Mouse (Mus musculus) kidney, postnatal 10 days (tissue): ENCODE data around the gene Trim2.
A peak's percentile ranks its signal among the peaks of the same experiment; 100 is the strongest.

ENCODE experiments used
- DNase-seq: peaks from one replicate; pipeline ENCODE4 v3.0.0; 2021; ENCODE audit warnings: mixed read lengths

Trim2 gene

DNA sequence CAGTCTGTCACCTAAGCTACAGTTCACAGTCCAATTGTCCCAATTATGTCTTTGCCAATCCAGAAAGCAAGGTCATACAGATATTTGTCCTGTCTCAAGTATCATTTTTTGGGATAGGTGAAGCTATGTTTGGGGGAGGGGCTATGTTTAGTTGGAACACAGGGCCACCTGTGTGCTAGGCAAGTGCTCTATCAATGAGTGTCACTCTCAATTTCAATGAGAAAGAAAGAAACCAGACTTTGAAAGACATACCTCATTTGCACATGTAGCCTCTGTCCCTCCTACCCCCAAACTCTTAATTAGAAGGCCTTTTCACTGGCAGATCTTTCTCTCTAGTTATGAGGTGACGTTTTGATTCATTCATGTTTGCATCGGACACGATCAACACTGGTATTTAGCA lies 21.9 kb downstream of the Trim2 start:
- DNase-seq, result no peak

DNA sequence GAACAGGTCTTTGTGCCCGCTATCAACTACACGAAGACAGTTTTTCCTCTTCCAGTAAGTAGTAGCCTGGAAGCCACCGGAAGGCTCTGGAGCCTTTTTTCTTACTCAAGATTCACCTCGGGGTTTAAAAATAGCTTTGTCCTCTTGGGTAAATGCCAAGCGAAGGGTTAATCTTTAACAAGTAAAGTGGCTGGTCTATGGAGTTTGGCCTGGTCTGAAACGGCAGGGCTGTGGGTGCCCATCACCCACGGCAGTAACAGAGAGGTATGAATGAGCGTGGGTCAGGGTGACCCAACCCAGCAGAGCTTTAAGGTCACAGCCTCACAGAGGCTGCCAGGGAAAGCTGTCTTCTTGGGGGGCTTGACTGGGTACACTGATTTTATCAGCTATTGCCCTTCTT lies 23.2 kb downstream of the Trim2 start:
- peak; percentile 68 for DNase-seq

- peak; percentile 68 for DNase-seq
These were observed 24.7 kb downstream of the Trim2 start for GRCm38 (mm10) chr3:84281936-84282371.

DNA sequence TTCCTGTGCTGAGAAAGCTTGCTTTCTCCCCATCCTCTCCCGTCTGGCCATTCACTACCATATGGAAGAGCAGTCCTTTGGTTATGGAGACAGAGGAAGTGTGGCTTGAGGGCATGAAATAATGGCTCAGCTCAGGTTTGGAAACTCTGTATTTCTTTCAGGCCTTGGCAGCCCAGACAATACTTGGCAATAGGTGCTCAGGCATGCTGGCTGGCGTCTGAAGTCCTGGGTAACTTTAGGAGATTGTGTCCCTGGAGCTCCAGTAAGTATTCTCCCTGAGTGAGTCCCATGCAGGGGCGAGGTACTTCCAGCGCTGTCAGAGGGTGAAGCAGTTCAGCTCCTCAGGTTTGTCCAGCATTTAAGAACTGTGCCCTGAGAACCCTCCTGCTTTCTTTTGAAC lies 27.9 kb downstream of the Trim2 start:
- DNase-seq, result no peak

DNA sequence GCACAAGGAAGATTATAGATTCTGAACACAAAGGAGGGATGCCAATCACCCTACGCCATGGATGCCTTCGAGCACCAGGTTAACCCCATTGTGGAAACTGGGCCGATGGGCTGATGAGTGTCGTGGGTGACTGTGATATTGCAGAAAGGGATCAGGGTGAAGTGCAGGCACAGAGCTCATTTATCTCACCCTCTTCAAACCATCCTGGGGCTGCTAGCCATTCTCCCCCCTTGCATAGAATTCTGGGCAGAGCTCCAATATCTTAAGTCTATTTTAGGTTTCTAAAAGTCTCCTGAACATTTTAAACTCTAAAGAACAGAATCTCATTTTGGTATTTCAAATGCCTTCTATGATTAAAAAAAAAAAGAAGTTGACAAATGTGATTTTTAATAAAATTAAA lies 31.6 kb downstream of the Trim2 start:
- DNase-seq, result no peak

GRCm38 (mm10) chr3:84272293-84273015 lies 34.2 kb downstream of the Trim2 start:
- DNase-seq, result no peak

- no peak for DNase-seq
These were observed 34.9 kb downstream of the Trim2 start for GRCm38 (mm10) chr3:84271794-84272193.

GRCm38 (mm10) chr3:84271058-84271457 lies 35.6 kb downstream of the Trim2 start:
- DNase-seq, result no peak

DNA sequence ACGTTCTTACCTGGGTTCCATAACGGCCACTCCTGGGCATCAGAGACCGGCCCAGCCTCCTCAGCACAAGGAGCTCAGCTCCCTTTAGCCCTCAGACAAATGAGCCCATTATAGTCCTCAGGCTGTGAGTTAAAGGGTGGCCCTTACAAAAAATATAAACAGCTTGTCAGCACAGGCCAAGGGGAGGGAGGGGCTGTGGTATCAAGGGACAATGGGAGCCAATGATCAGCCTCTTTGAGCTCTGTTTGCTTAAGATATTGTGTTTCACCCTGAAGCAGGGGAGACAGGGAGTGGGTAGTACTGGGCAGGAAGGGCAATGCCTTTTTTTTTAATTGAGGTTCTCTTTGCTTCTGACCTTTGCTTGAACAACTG lies 36.1 kb downstream of the Trim2 start:
- no peak for DNase-seq

- DNase-seq, result peak; percentile 53
These were observed 36.6 kb downstream of the Trim2 start for GRCm38 (mm10) chr3:84269987-84270623.

- peak; percentile 67 for DNase-seq
These were observed 38.2 kb downstream of the Trim2 start for GRCm38 (mm10) chr3:84268434-84268833.

- no peak for DNase-seq
These were observed 40.2 kb downstream of the Trim2 start for GRCm38 (mm10) chr3:84266391-84266931.

- no peak for DNase-seq
These were observed 41.6 kb downstream of the Trim2 start for GRCm38 (mm10) chr3:84265084-84265483.

GRCm38 (mm10) chr3:84264395-84264794 lies 42.3 kb downstream of the Trim2 start:
- no peak for DNase-seq

DNA sequence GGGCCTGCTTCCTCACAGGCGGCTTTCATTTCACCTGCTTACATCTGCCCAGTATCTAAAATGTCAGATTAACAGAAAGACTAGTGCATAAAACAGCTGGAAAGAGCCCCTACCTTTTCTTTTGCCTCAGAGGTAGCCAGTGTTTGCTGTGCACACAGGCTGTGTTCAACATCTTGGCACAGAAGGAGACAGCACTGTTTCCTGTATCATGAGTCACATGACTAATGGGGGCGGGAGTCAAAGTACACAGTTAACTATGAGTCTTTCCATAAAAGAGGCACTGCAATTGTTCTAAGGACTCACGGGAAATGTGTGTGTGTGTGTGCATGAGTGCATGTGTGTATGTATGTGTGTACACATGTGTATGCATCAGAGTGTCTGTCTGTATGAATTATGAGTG lies 43.9 kb downstream of the Trim2 start:
- DNase-seq, result peak; percentile 38

DNA sequence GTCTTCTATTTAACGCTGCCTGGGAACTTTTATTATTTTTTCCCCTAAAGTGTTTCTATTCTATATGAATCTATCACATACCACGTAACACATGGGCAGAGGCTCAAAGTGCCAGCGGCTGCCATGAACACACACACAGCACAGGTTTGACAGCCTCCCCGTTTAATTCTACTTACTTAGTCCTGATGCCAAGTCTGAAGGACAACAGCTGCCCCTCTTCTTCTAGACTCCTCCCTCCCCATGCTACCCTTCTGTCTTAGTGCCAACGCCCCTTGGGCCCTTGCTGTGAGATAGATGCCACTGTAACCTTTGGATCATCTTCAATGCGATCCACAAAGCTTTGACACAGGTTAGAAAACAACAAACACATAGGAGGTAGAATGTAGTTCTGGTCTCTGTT lies 44.8 kb downstream of the Trim2 start:
- no peak for DNase-seq

- DNase-seq, result no peak
These were observed 45.8 kb downstream of the Trim2 start for GRCm38 (mm10) chr3:84260837-84261236.

GRCm38 (mm10) chr3:84260024-84260535 lies 46.6 kb downstream of the Trim2 start:
- DNase-seq, result no peak

- peak; percentile 74 for DNase-seq
These were observed 47.2 kb downstream of the Trim2 start for GRCm38 (mm10) chr3:84259281-84260023.

DNA sequence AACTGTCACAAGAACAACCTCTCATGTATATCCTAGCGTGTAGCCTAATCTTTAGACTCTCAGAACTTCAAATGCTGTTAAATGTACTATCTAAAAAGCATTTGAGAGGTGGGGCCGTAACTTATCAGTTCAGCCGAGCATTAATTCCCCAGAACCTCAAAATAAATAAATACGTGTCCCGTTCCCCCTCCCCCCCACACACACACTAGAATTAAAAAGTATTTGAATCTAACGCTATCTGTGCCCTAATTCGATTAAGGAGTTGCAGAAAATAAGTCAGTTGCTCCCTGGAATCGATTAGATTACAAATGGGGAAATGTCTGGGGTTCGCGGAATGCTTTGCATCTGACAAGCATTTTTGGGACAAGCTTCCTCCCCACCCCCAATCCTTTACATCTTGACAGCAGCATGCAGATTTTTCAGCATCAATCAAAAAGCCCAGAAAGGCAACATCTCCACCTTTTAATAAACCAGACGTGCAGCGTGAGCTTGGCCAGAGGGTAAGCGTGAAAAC lies 48.1 kb downstream of the Trim2 start:
- DNase-seq, result no peak

GRCm38 (mm10) chr3:84257989-84258517 lies 48.6 kb downstream of the Trim2 start:
- peak; percentile 39 for DNase-seq

DNA sequence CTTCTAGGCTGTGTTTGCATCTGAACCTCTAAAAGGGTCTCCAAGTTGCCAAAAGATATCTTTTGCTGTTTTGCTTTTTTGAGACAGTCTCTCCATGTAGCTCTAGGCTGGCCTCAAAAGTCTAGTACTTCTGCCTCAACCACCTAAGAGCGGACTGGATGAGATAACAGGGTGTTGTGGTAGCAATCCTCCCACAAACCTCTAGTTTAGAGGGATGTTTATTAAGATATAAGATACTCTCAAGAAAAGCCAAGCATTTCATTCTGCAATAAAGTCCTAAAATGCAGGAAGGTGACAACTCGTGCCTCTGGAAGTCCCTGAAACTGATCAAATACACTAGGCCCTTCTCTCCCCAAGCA lies 52.2 kb downstream of the Trim2 start:
- DNase-seq, result no peak
